Mouse (Mus musculus) cerebellum, adult 2 months (tissue): ENCODE results near the gene Ankrd17. TPM values are rescaled to one million over a fixed set of nuclear protein-coding genes. Genes with fewer than 3 reads are reported as not detected.

Experiments used
- DNase-seq, 2 experiments: peaks; one replicate each; pipeline ENCODE4 v3.0.0; 2021
- H3K27ac ChIP-seq: fragments of 200-500 bp; 2 replicates; pipeline ENCODE4 v1.5.1; 2012; ENCODE audit warnings: low read length, control low read depth, inconsistent platforms; ENCODE audit not compliant: insufficient read depth
- H3K27me3 ChIP-seq: fragments of 200-500 bp; 2 replicates; pipeline ENCODE4 v1.6.1; 2012; ENCODE audit warnings: inconsistent platforms, mild to moderate bottlenecking, low read length, moderate library complexity; ENCODE audit not compliant: control insufficient read depth, insufficient read depth
- H3K4me1 ChIP-seq: fragments of 200-500 bp; 2 replicates; pipeline ENCODE4 v1.6.1; 2011; ENCODE audit warnings: low read length; ENCODE audit not compliant: control insufficient read depth, insufficient read depth
- H3K4me3 ChIP-seq: fragments of 200-500 bp; replicated peaks from 2 replicates; pipeline ENCODE3; 2011; ENCODE audit warnings: mild to moderate bottlenecking, low read depth, low read length, control low read depth; ENCODE audit not compliant: insufficient read depth
- CTCF ChIP-seq: fragments of 200-500 bp; IDR thresholded peaks from 2 replicates; pipeline ENCODE4 v1.5.1; 2011; ENCODE audit warnings: low read depth, mild to moderate bottlenecking, control low read depth, low read length, moderate library complexity, borderline replicate concordance; ENCODE audit not compliant: insufficient read depth
- POLR2A ChIP-seq: fragments of 200-500 bp; IDR thresholded peaks from 2 replicates; pipeline ENCODE4 v1.6.1; 2011; ENCODE audit warnings: low read length, control low read depth, borderline replicate concordance; ENCODE audit not compliant: insufficient read depth
- WGBS: fragments of 180-500 bp; shearing (Covaris S2); methylation state at CpG from one replicate; pipeline ENCODE4 v1.1.7; 2018; 5-methylcytosine and 5-hydroxymethylcytosine counted together
- polyA plus RNA-seq: library from polyadenylated mRNA; depleted of rRNA; stranded (reverse); fragments of >200 nt; gene quantifications from 2 replicates; pipeline ENCODE4 v1.2.3, GENCODE M21; 2012; rRNA removed

Ankrd17 gene
- 55.6 and 62.0 TPM in 2 replicates for polyA plus RNA-seq

DNA sequence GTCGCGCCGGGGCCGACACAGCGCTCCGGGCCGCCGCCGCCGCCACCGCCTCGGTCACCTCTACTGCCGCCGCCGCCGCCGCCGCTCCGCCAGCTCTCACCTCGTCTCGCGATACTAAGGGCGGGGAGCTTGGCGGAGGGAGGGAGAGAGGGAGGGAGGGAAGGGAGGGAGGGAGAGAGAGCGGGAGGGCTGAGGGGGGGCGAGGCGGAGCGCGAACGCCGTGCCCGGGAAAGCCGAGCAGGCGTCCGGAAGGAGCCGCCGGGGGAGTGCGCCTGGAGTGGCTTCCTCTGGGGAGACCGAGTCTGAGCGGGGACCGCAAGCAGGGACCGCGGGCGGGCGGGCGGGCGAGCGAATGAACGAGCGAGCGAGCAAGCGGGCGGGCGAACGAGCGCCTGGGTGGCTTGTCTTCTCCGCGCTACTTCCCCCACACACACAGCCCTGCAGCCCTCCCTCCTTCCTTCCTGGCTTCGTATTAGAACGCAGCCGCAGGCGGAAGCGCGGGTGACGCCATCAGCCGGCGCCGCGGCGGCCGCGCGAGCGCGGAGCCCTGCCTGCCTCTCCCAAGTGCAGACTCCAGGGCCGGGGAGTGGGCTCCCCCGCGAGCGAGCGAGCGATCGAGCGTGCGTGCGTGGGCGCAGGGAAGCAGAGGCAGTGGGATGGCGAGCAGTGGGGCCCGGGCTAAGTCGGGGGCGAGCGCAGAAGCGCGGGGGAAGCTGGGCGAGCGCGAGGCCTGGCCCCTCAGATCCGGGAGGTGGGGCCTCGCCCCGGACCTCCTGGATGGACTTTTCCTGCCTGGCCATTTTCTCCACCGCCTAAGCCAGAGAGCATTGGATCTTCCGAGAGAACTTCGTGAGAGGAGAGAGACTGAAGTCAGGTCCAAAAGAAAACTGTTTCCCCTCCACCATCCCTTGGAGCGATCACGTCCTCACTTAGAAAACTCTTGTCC, at the start of gene Ankrd17:
Gene Ankrd17, minus strand, starts transcription at position 457 of the 946 bp plus-strand sequence.
- DNase-seq = peak; percentile 93 to 94
- Histone ChIP-seq H3K27me3 (no peaks in the 10 kb centered on the region), H3K4me3 (peak within 1 kb of the TSS; percentile 100), H3K4me1 (peaks cover 3% of the 10 kb centered on the region), H3K27ac (peak within 1 kb of the TSS; percentile 84)
- TF ChIP-seq CTCF (no peak), POLR2A (peak; percentile 77)
- WGBS = under 1% methylated on average over 85 of the region's 104 CpGs

GRCm38 (mm10) chr5:90414925-90415295, 48.5 kb upstream of the Ankrd17 start:
- H3K27ac ChIP-seq = no peak overlapping the region
- H3K4me1 ChIP-seq = no peaks in the 10 kb centered on the region
- no peak overlapping the region for H3K4me3 ChIP-seq
- no peak for DNase-seq
- TF ChIP-seq POLR2A (no peak), CTCF (no peak)
- no peaks in the 10 kb centered on the region for H3K27me3 ChIP-seq
- WGBS = 37% methylated on average over 6 of the region's 6 CpGs

DNA sequence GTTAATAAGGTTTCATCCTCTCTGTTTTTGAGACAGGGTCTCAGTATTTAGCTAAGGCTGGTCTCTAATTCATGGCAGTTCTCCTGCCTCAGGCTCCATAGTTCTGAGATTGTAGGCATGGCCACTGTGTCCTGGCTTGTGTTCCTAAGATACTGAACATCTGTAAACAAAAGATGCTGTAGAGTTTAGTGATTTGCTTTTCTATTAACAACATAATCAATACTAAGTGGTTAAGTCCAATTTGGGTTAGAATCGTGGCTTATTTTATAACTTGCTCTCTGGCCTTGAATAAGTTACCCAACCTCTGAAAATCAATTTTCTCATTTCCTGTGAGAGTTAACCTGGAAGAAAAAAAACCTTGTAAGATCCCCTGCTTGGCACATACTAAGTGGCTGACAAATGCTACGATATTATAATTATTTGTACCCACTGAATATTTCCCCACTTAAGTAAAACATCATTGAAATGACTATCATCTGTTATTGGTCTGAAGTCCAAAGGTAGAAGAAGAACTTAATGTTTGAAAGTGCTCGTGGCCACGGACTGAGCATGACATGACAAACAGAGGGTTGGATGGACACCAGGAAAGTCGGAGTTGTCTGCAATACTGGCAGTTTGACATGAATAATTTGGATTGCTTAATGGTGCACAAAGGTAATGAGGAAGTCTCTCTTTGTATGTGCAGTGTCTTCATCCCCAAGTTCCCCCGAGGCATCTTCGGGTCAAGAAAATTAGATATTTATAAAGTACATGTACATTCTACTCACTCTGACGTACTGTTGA, 48.0 kb upstream of the Ankrd17 start:
- Histone ChIP-seq H3K27me3 (no peaks in the 10 kb centered on the region), H3K4me3 (no peak overlapping the region), H3K27ac (no peak overlapping the region), H3K4me1 (no peaks in the 10 kb centered on the region)
- TF ChIP-seq CTCF (no peak), POLR2A (no peak)
- DNase-seq = no peak
- 48% methylated on average over 8 of the region's 8 CpGs for WGBS

GRCm38 (mm10) chr5:90405210-90405609, 38.8 kb upstream of the Ankrd17 start:
- TF ChIP-seq CTCF (no peak), POLR2A (no peak)
- DNase-seq = no peak

DNA sequence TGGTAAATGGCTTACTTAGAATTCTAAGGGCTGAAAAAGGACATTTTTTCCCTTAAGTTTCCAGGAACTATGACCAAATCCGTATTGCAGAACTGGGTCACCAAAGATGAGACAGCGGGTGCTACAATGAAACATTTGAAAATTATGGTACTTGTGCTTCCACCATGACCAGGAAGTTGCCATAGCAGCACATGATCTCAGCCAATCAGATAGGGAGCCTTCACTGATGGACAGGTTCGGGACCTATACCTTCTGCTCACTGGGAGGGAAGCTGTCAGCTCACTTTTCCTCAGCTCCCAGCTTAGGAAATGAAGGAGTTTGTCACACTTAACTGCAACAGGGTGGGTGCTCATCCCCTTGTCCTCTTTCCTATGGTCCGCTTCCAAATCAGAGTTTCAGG, 30.4 kb upstream of the Ankrd17 start:
- Histone ChIP-seq H3K4me1 (no peaks in the 10 kb centered on the region), H3K27me3 (no peaks in the 10 kb centered on the region), H3K4me3 (no peak overlapping the region), H3K27ac (no peak overlapping the region)
- no peak for TF ChIP-seq CTCF
- TF ChIP-seq POLR2A = no peak
- 91% methylated on average over 4 of the region's 4 CpGs for WGBS
- no peak for DNase-seq

More at GRCm38 (mm10) chr5:90405210-90405609, 38.8 kb upstream of the Ankrd17 start:
- Histone ChIP-seq H3K27me3 (no peaks in the 10 kb centered on the region), H3K27ac (no peak overlapping the region), H3K4me1 (no peaks in the 10 kb centered on the region), H3K4me3 (no peak overlapping the region)
- WGBS = 77% methylated on average over 4 of the region's 4 CpGs

GRCm38 (mm10) chr5:90394322-90394721, 27.9 kb upstream of the Ankrd17 start:
- DNase-seq = no peak
- no peak overlapping the region for H3K27ac ChIP-seq
- TF ChIP-seq POLR2A (no peak), CTCF (no peak)
- no peaks in the 10 kb centered on the region for H3K4me1 ChIP-seq
- WGBS = 71% methylated on average over 4 of the region's 4 CpGs
- no peak overlapping the region for H3K4me3 ChIP-seq
- no peaks in the 10 kb centered on the region for H3K27me3 ChIP-seq

- no peak for DNase-seq
- Histone ChIP-seq H3K4me3 (no peak overlapping the region), H3K4me1 (no peaks in the 10 kb centered on the region), H3K27me3 (no peaks in the 10 kb centered on the region), H3K27ac (no peak overlapping the region)
- 54% methylated on average over 5 of the region's 5 CpGs for WGBS
- no peak for TF ChIP-seq CTCF
- TF ChIP-seq POLR2A = no peak
These were observed 27.4 kb upstream of the Ankrd17 start for GRCm38 (mm10) chr5:90393764-90394163.
